Mouse (Mus musculus) embryo, embryonic 11 days (tissue): ENCODE measurements at regions not wholly inside any gene's neighbourhood (a gene's known extent, or its start where the extent isn't known, plus 50 kb on each side); places are given as distances from the start of the nearest gene placed in this dataset.

Source experiments
- DNase-seq: peaks from one replicate; pipeline ENCODE4 v3.0.0-alpha.2; 2015

- no peak for DNase-seq
These were observed 279.5 kb upstream of the Zfp703 start for GRCm38 (mm10) chr8:26697579-26698084.

GRCm38 (mm10) chr8:26698580-26698979 lies 278.5 kb upstream of the Zfp703 start:
- DNase-seq = no peak

GRCm38 (mm10) chr8:26706048-26706767 lies 270.9 kb upstream of the Zfp703 start:
- DNase-seq = no peak

GRCm38 (mm10) chr8:26706768-26707156 lies 270.4 kb upstream of the Zfp703 start:
- no peak for DNase-seq

- no peak for DNase-seq
These were observed 263.3 kb upstream of the Zfp703 start for GRCm38 (mm10) chr8:26713836-26714235.

GRCm38 (mm10) chr8:26714714-26715113 lies 262.4 kb upstream of the Zfp703 start:
- DNase-seq = no peak

- DNase-seq = peak; percentile 33
These were observed 258.4 kb upstream of the Zfp703 start for GRCm38 (mm10) chr8:26718409-26719355.

- DNase-seq = no peak
These were observed 254.4 kb upstream of the Zfp703 start for GRCm38 (mm10) chr8:26722766-26723165.

GRCm38 (mm10) chr8:26724628-26725027 lies 252.5 kb upstream of the Zfp703 start:
- DNase-seq = no peak

GRCm38 (mm10) chr8:26725521-26725920 lies 251.6 kb upstream of the Zfp703 start:
- DNase-seq = no peak

- DNase-seq = no peak
These were observed 247.8 kb upstream of the Zfp703 start for GRCm38 (mm10) chr8:26729351-26729750.

GRCm38 (mm10) chr8:26731111-26731510 lies 246.0 kb upstream of the Zfp703 start:
- no peak for DNase-seq

- no peak for DNase-seq
These were observed 232.7 kb upstream of the Zfp703 start for GRCm38 (mm10) chr8:26744424-26744823.

- no peak for DNase-seq
These were observed 230.3 kb upstream of the Zfp703 start for GRCm38 (mm10) chr8:26746811-26747210.

GRCm38 (mm10) chr8:26747241-26747972 lies 229.7 kb upstream of the Zfp703 start:
- peak; percentile 62 for DNase-seq

- peak; percentile 47 for DNase-seq
These were observed 228.8 kb upstream of the Zfp703 start for GRCm38 (mm10) chr8:26748161-26748971.

- DNase-seq = no peak
These were observed 228.2 kb upstream of the Zfp703 start for GRCm38 (mm10) chr8:26748972-26749291.

GRCm38 (mm10) chr8:26750120-26750519 lies 227.0 kb upstream of the Zfp703 start:
- DNase-seq = no peak

GRCm38 (mm10) chr8:26751651-26752050 lies 225.5 kb upstream of the Zfp703 start:
- DNase-seq = no peak

GRCm38 (mm10) chr8:26756452-26756851 lies 220.7 kb upstream of the Zfp703 start:
- DNase-seq = no peak

GRCm38 (mm10) chr8:26760726-26761125 lies 216.4 kb upstream of the Zfp703 start:
- no peak for DNase-seq
